Mouse (Mus musculus) stomach, postnatal 0 days (tissue): ENCODE results near the gene Kel. TPM values are rescaled to one million over a fixed set of nuclear protein-coding genes. Genes with fewer than 3 reads are reported as not detected.

ENCODE experiments used
- ATAC-seq: fragments of 200-750 bp; cut with Nextera tagmentation; 2 replicates; pipeline ENCODE4 v1.8.0; 2017; ENCODE audit not compliant: low FRiP score, low TSS enrichment
- DNase-seq: peaks from one replicate; pipeline ENCODE4 v3.0.0-alpha.2; 2016; ENCODE audit warnings: low spot score
- H3K27ac ChIP-seq: fragments of 300-500 bp; sonication (generic); replicated peaks from 2 replicates; pipeline ENCODE4 v1.5.1; 2014; ENCODE audit warnings: mild to moderate bottlenecking, control low read depth
- H3K27me3 ChIP-seq: fragments of 300-500 bp; sonication (generic); 2 replicates; pipeline ENCODE4 v1.6.1; 2014; ENCODE audit warnings: low read length; ENCODE audit not compliant: control insufficient read depth, insufficient read depth
- H3K36me3 ChIP-seq: fragments of 300-500 bp; sonication (generic); 2 replicates; pipeline ENCODE4 v1.6.1; 2014; ENCODE audit warnings: low read length, mixed read lengths; ENCODE audit not compliant: control insufficient read depth, insufficient read depth
- H3K4me1 ChIP-seq: fragments of 300-500 bp; sonication (generic); replicated peaks from 2 replicates; pipeline ENCODE4 v1.6.1; 2014; ENCODE audit warnings: antibody characterized with exemption; ENCODE audit not compliant: control insufficient read depth, insufficient read depth
- H3K4me2 ChIP-seq: fragments of 300-500 bp; sonication (generic); replicated peaks from 2 replicates; pipeline ENCODE4 v1.6.1; 2014; ENCODE audit warnings: low read depth, mild to moderate bottlenecking, control low read depth, moderate library complexity
- H3K4me3 ChIP-seq: fragments of 300-500 bp; sonication (generic); 2 replicates; pipeline ENCODE4 v1.5.1; 2014; ENCODE audit warnings: low read depth, low read length, control low read depth
- H3K9ac ChIP-seq: fragments of 300-500 bp; sonication (generic); 2 replicates; pipeline ENCODE4 v1.6.1; 2014; ENCODE audit warnings: mild to moderate bottlenecking, low read length, control low read depth, mixed read lengths
- H3K9me3 ChIP-seq: fragments of 300-500 bp; sonication (generic); 2 replicates; pipeline ENCODE4 v1.6.1; 2016; ENCODE audit warnings: low read length; ENCODE audit not compliant: control insufficient read depth
- CTCF ChIP-seq: IDR thresholded peaks from 2 replicates; pipeline ENCODE4 v1.5.1; 2016; ENCODE audit warnings: antibody characterized with exemption, low read depth, mild to moderate bottlenecking, moderate library complexity
- EP300 ChIP-seq: optimal IDR thresholded peaks from 2 replicates; pipeline ENCODE3; 2016; ENCODE audit warnings: antibody characterized with exemption
- WGBS: fragments of 180-500 bp; shearing (Covaris S2); extraction: QIAGEN DNeasy Blood & Tissue Kit; methylation state at CpG from one replicate; pipeline ENCODE4 v1.1.7; 2014; 5-methylcytosine and 5-hydroxymethylcytosine counted together
- polyA plus RNA-seq: library from polyadenylated mRNA; unstranded; fragments of >200 nt; fragmentation: Nextera tagmentation; extraction: Ambion mirVana; gene quantifications from 2 replicates; pipeline ENCODE4 v1.2.1, GENCODE M21; 2015

The Kel gene
- polyA plus RNA-seq, 1 experiment from 2014 or later = 0.29 TPM

GRCm38 (mm10) chr6:41662320-41662719 lies 41.8 kb downstream of the Kel start:
- 29% methylated on average over 2 of the region's 2 CpGs for WGBS
- Histone ChIP-seq H3K27ac (no peak overlapping the region), H3K4me1 (no peaks in the 10 kb centered on the region), H3K4me2 (no peak overlapping the region), H3K9me3 (no peaks in the 10 kb centered on the region), H3K36me3 (no peaks in the 10 kb centered on the region), H3K9ac (no peak overlapping the region), H3K27me3 (no peaks in the 10 kb centered on the region), H3K4me3 (no peak overlapping the region)
- TF ChIP-seq CTCF (peak; percentile 65), EP300 (no peak)
- no peak for DNase-seq
- ATAC-seq = 0 out of 2 replicates have a peak, but pooled peaks have one; percentile 38

GRCm38 (mm10) chr6:41658487-41658886 lies 45.7 kb downstream of the Kel start:
- no peaks in the 10 kb centered on the region for H3K4me1 ChIP-seq
- H3K4me3 ChIP-seq = no peak overlapping the region
- no peaks in the 10 kb centered on the region for H3K27me3 ChIP-seq
- 75% methylated on average over 1 of the region's 1 CpGs for WGBS
- no peak overlapping the region for H3K4me2 ChIP-seq
- no peak for ATAC-seq
- DNase-seq = no peak
- no peaks in the 10 kb centered on the region for H3K9me3 ChIP-seq
- no peak overlapping the region for H3K27ac ChIP-seq
- no peaks in the 10 kb centered on the region for H3K36me3 ChIP-seq
- H3K9ac ChIP-seq = no peak overlapping the region
- no peak for TF ChIP-seq EP300
- TF ChIP-seq CTCF = no peak

- ATAC-seq = no peak
- no peak for TF ChIP-seq CTCF
- TF ChIP-seq EP300 = no peak
- H3K9ac ChIP-seq = no peak overlapping the region
- no peak overlapping the region for H3K27ac ChIP-seq
- DNase-seq = no peak
- H3K36me3 ChIP-seq = no peaks in the 10 kb centered on the region
- no peak overlapping the region for H3K4me2 ChIP-seq
- no peaks in the 10 kb centered on the region for H3K4me1 ChIP-seq
- no peaks in the 10 kb centered on the region for H3K9me3 ChIP-seq
- H3K4me3 ChIP-seq = no peak overlapping the region
- H3K27me3 ChIP-seq = no peaks in the 10 kb centered on the region
- WGBS = 79% methylated on average over 8 of the region's 8 CpGs
Measured at GRCm38 (mm10) chr6:41654648-41655047, 49.5 kb downstream of the Kel start.

- Histone ChIP-seq H3K36me3 (no peaks in the 10 kb centered on the region), H3K27me3 (no peaks in the 10 kb centered on the region), H3K4me2 (no peak overlapping the region), H3K9me3 (no peaks in the 10 kb centered on the region), H3K4me1 (no peaks in the 10 kb centered on the region), H3K4me3 (no peak overlapping the region), H3K9ac (no peak overlapping the region), H3K27ac (no peak overlapping the region)
- TF ChIP-seq CTCF (no peak), EP300 (no peak)
- DNase-seq (no peak), ATAC-seq (no peak)
- 94% methylated on average over 5 of the region's 5 CpGs for WGBS
Measured at GRCm38 (mm10) chr6:41653173-41653572, 51.0 kb downstream of the Kel start.

GRCm38 (mm10) chr6:41646672-41647071 lies 57.5 kb downstream of the Kel start:
- ATAC-seq (no peak), DNase-seq (no peak)
- Histone ChIP-seq H3K4me3 (no peak overlapping the region), H3K27me3 (no peaks in the 10 kb centered on the region), H3K4me1 (no peaks in the 10 kb centered on the region), H3K4me2 (no peak overlapping the region), H3K9ac (no peak overlapping the region), H3K9me3 (no peaks in the 10 kb centered on the region), H3K36me3 (no peaks in the 10 kb centered on the region), H3K27ac (no peak overlapping the region)
- TF ChIP-seq EP300 (no peak), CTCF (no peak)

GRCm38 (mm10) chr6:41646220-41646619 lies 57.9 kb downstream of the Kel start:
- H3K9ac ChIP-seq = no peak overlapping the region
- 84% methylated on average over 3 of the region's 3 CpGs for WGBS
- no peak overlapping the region for H3K4me2 ChIP-seq
- DNase-seq (no peak), ATAC-seq (no peak)
- no peaks in the 10 kb centered on the region for H3K4me1 ChIP-seq
- TF ChIP-seq EP300 (no peak), CTCF (no peak)
- H3K36me3 ChIP-seq = no peaks in the 10 kb centered on the region
- no peaks in the 10 kb centered on the region for H3K9me3 ChIP-seq
- H3K4me3 ChIP-seq = no peak overlapping the region
- H3K27ac ChIP-seq = no peak overlapping the region
- H3K27me3 ChIP-seq = no peaks in the 10 kb centered on the region
